Mouse (Mus musculus): Measurements from ENCODE around the gene Samhd1. TPM values are rescaled to one million over a fixed set of nuclear protein-coding genes. Genes with fewer than 3 reads are reported as not detected.
"Not testable (repeated sequence)": the region's sequence is repeated elsewhere in the genome, so short reads cannot be mapped to it uniquely, and the experiment has no call there.

Samhd1 gene
- 12.3 and 12.6 TPM in 2 replicates for polyA plus RNA-seq (2015; fragmentation: Nextera tagmentation; extraction: Ambion mirVana)

GRCm38 (mm10) chr2:157135014-157135413, at the start of gene Samhd1:
TSS of gene Samhd1 (minus strand) at chr2:157135265.
- peak; percentile 90 for ATAC-seq (replicated peaks)
- Histone ChIP-seq H3K27me3 (no peaks in the 10 kb centered on the region), H3K4me2 (replicated peaks) (peak within 1 kb of the TSS; percentile 97), H3K4me1 (peaks cover 11% of the 10 kb centered on the region), H3K4me3 (peak within 1 kb of the TSS; percentile 69), H3K9ac (replicated peaks) (peak within 1 kb of the TSS; percentile 66), H3K27ac (replicated peaks) (peak within 1 kb of the TSS; percentile 57; the same call in 1 of the 2 replicates), H3K36me3 (no peaks in the 10 kb centered on the region), H3K9me3 (no peaks in the 10 kb centered on the region)
- under 1% methylated on average over 32 of the region's 32 CpGs for WGBS

GRCm38 (mm10) chr2:157178167-157178566, 43.1 kb upstream of the Samhd1 start:
- no peaks in the 10 kb centered on the region for H3K9me3 ChIP-seq
- no peak overlapping the region for H3K4me3 ChIP-seq
- H3K4me1 ChIP-seq, result no peaks in the 10 kb centered on the region
- no peak overlapping the region for H3K9ac ChIP-seq (replicated peaks)
- H3K36me3 ChIP-seq, result peaks cover 28% of the 10 kb centered on the region
- no peak overlapping the region for H3K27ac ChIP-seq (replicated peaks)
- H3K27me3 ChIP-seq, result no peaks in the 10 kb centered on the region
- no peak for ATAC-seq (replicated peaks)
- no peak overlapping the region for H3K4me2 ChIP-seq (replicated peaks)
- 89% methylated on average over 6 of the region's 6 CpGs for WGBS

GRCm38 (mm10) chr2:157176248-157176647, 41.2 kb upstream of the Samhd1 start:
- H3K4me2 ChIP-seq (replicated peaks), result no peak overlapping the region
- WGBS, result 92% methylated on average over 3 of the region's 3 CpGs
- ATAC-seq (replicated peaks), result no peak
- H3K4me1 ChIP-seq, result no peaks in the 10 kb centered on the region
- H3K9ac ChIP-seq (replicated peaks), result no peak overlapping the region
- no peaks in the 10 kb centered on the region for H3K9me3 ChIP-seq
- H3K27me3 ChIP-seq, result no peaks in the 10 kb centered on the region
- peaks cover 27% of the 10 kb centered on the region for H3K36me3 ChIP-seq
- H3K4me3 ChIP-seq, result no peak overlapping the region
- H3K27ac ChIP-seq (replicated peaks), result no peak overlapping the region

GRCm38 (mm10) chr2:157174416-157174815, 39.4 kb upstream of the Samhd1 start:
- Histone ChIP-seq H3K4me2 (replicated peaks) (no peak overlapping the region), H3K4me1 (no peaks in the 10 kb centered on the region), H3K27ac (replicated peaks) (no peak overlapping the region), H3K27me3 (no peaks in the 10 kb centered on the region), H3K9ac (replicated peaks) (no peak overlapping the region), H3K4me3 (no peak overlapping the region), H3K9me3 (no peaks in the 10 kb centered on the region), H3K36me3 (peaks cover 27% of the 10 kb centered on the region)
- no peak for ATAC-seq (replicated peaks)
- WGBS, result 81% methylated on average over 5 of the region's 5 CpGs

- no peak for ATAC-seq (replicated peaks)
- H3K9ac ChIP-seq (replicated peaks), result no peak overlapping the region
- no peaks in the 10 kb centered on the region for H3K9me3 ChIP-seq
- H3K4me1 ChIP-seq, result no peaks in the 10 kb centered on the region
- H3K4me3 ChIP-seq, result no peak overlapping the region
- no peak overlapping the region for H3K27ac ChIP-seq (replicated peaks)
- WGBS, result over 99% methylated on average over 6 of the region's 6 CpGs
- no peaks in the 10 kb centered on the region for H3K27me3 ChIP-seq
- no peak overlapping the region for H3K4me2 ChIP-seq (replicated peaks)
- peaks cover 32% of the 10 kb centered on the region for H3K36me3 ChIP-seq
Observed at GRCm38 (mm10) chr2:157173555-157173954, 38.5 kb upstream of the Samhd1 start.

GRCm38 (mm10) chr2:157172984-157173383, 37.9 kb upstream of the Samhd1 start:
- no peaks in the 10 kb centered on the region for H3K4me1 ChIP-seq
- ATAC-seq (replicated peaks), result no peak
- H3K4me3 ChIP-seq, result no peak overlapping the region
- H3K27me3 ChIP-seq, result no peaks in the 10 kb centered on the region
- H3K4me2 ChIP-seq (replicated peaks), result no peak overlapping the region
- H3K27ac ChIP-seq (replicated peaks), result no peak overlapping the region
- WGBS, result 96% methylated on average over 6 of the region's 6 CpGs
- no peak overlapping the region for H3K9ac ChIP-seq (replicated peaks)
- H3K9me3 ChIP-seq, result no peaks in the 10 kb centered on the region
- H3K36me3 ChIP-seq, result peaks cover 35% of the 10 kb centered on the region

- no peak overlapping the region for H3K4me3 ChIP-seq
- no peak overlapping the region for H3K27ac ChIP-seq (replicated peaks)
- no peaks in the 10 kb centered on the region for H3K4me1 ChIP-seq
- 57% methylated on average over 6 of the region's 6 CpGs for WGBS
- ATAC-seq (replicated peaks), result no peak
- H3K9ac ChIP-seq (replicated peaks), result no peak overlapping the region
- no peaks in the 10 kb centered on the region for H3K27me3 ChIP-seq
- H3K9me3 ChIP-seq, result no peaks in the 10 kb centered on the region
- H3K4me2 ChIP-seq (replicated peaks), result no peak overlapping the region
- H3K36me3 ChIP-seq, result peaks cover 41% of the 10 kb centered on the region
Observed at GRCm38 (mm10) chr2:157170626-157171025, 35.6 kb upstream of the Samhd1 start.

- ATAC-seq (replicated peaks), result no peak
- no peak overlapping the region for H3K9ac ChIP-seq (replicated peaks)
- H3K36me3 ChIP-seq, result peaks cover 36% of the 10 kb centered on the region
- H3K4me1 ChIP-seq, result no peaks in the 10 kb centered on the region
- H3K27ac ChIP-seq (replicated peaks), result no peak overlapping the region
- H3K27me3 ChIP-seq, result no peaks in the 10 kb centered on the region
- no peak overlapping the region for H3K4me3 ChIP-seq
- H3K9me3 ChIP-seq, result no peaks in the 10 kb centered on the region
- no peak overlapping the region for H3K4me2 ChIP-seq (replicated peaks)
- 21% methylated on average over 5 of the region's 5 CpGs for WGBS
Observed at GRCm38 (mm10) chr2:157170166-157170565, 35.1 kb upstream of the Samhd1 start.

GRCm38 (mm10) chr2:157166371-157167080, 31.5 kb upstream of the Samhd1 start:
- WGBS, result 94% methylated on average over 12 of the region's 12 CpGs
- no peak overlapping the region for H3K27ac ChIP-seq (replicated peaks)
- no peaks in the 10 kb centered on the region for H3K27me3 ChIP-seq
- H3K36me3 ChIP-seq, result peaks cover 30% of the 10 kb centered on the region
- ATAC-seq (replicated peaks), result no peak
- no peak overlapping the region for H3K4me2 ChIP-seq (replicated peaks)
- no peaks in the 10 kb centered on the region for H3K9me3 ChIP-seq
- no peak overlapping the region for H3K9ac ChIP-seq (replicated peaks)
- no peak overlapping the region for H3K4me3 ChIP-seq
- H3K4me1 ChIP-seq, result no peaks in the 10 kb centered on the region

GRCm38 (mm10) chr2:157165312-157166224, 30.5 kb upstream of the Samhd1 start:
- H3K27me3 ChIP-seq; H3K9ac ChIP-seq (replicated peaks); ATAC-seq (replicated peaks); H3K4me1 ChIP-seq; H3K4me2 ChIP-seq (replicated peaks); H3K27ac ChIP-seq (replicated peaks); H3K4me3 ChIP-seq; H3K9me3 ChIP-seq: not testable (repeated sequence)
- peaks cover 36% of the 10 kb centered on the region for H3K36me3 ChIP-seq

GRCm38 (mm10) chr2:157164101-157164500, 29.0 kb upstream of the Samhd1 start:
- Histone ChIP-seq H3K9me3 (no peaks in the 10 kb centered on the region), H3K4me2 (replicated peaks) (no peak overlapping the region), H3K9ac (replicated peaks) (no peak overlapping the region), H3K27me3 (no peaks in the 10 kb centered on the region), H3K4me1 (no peaks in the 10 kb centered on the region), H3K27ac (replicated peaks) (no peak overlapping the region), H3K36me3 (peaks cover 38% of the 10 kb centered on the region), H3K4me3 (no peak overlapping the region)
- ATAC-seq (replicated peaks), result no peak
- WGBS, result 98% methylated on average over 2 of the region's 2 CpGs

GRCm38 (mm10) chr2:157156079-157156478, 21.0 kb upstream of the Samhd1 start:
- no peaks in the 10 kb centered on the region for H3K27me3 ChIP-seq
- H3K4me3 ChIP-seq, result no peak overlapping the region
- H3K36me3 ChIP-seq, result peaks cover 36% of the 10 kb centered on the region
- no peaks in the 10 kb centered on the region for H3K9me3 ChIP-seq
- H3K9ac ChIP-seq (replicated peaks), result no peak overlapping the region
- no peak overlapping the region for H3K4me2 ChIP-seq (replicated peaks)
- no peaks in the 10 kb centered on the region for H3K4me1 ChIP-seq
- no peak for ATAC-seq (replicated peaks)
- WGBS, result 90% methylated on average over 1 of the region's 1 CpGs
- no peak overlapping the region for H3K27ac ChIP-seq (replicated peaks)
